Mouse (Mus musculus) hematopoietic stem cell, adult 5-6 weeks (primary cell): ENCODE data around the gene Tiam2. TPM values are rescaled to one million over a fixed set of nuclear protein-coding genes. Genes with fewer than 3 reads are reported as not detected.

Experiments
- ATAC-seq, 2 experiments: fragments of 125-278 bp in 1 of 2; replicated peaks in 1 of 2; 2 replicates each; pipeline ENCODE4 v1.8.0; 2016 to 2017; ENCODE audit warnings: inconsistent platforms in 2 of 2, mild to moderate bottlenecking in 2 of 2, moderate number of reproducible peaks in 2 of 2, low read depth in 1 of 2, moderate TSS enrichment in 1 of 2; ENCODE audit not compliant: low FRiP score in 2 of 2, poor library complexity in 2 of 2, severe bottlenecking in 2 of 2, insufficient read depth in 1 of 2, low TSS enrichment in 1 of 2
- total RNA-seq: library from RNA; stranded (forward); fragments of 172-1452, 232-1000 nt; gene quantifications from 2 replicates; pipeline ENCODE4 v1.2.3, GENCODE M21; 2017

The Tiam2 gene
- total RNA-seq, 1 experiment from 2014 or later, result 3.3 TPM

- no peak for ATAC-seq
Observed at GRCm38 (mm10) chr17:3465861-3466260, 139.5 kb downstream of the Tiam2 start.

- ATAC-seq, result no peak
Observed at GRCm38 (mm10) chr17:3466681-3467080, 140.3 kb downstream of the Tiam2 start.

DNA sequence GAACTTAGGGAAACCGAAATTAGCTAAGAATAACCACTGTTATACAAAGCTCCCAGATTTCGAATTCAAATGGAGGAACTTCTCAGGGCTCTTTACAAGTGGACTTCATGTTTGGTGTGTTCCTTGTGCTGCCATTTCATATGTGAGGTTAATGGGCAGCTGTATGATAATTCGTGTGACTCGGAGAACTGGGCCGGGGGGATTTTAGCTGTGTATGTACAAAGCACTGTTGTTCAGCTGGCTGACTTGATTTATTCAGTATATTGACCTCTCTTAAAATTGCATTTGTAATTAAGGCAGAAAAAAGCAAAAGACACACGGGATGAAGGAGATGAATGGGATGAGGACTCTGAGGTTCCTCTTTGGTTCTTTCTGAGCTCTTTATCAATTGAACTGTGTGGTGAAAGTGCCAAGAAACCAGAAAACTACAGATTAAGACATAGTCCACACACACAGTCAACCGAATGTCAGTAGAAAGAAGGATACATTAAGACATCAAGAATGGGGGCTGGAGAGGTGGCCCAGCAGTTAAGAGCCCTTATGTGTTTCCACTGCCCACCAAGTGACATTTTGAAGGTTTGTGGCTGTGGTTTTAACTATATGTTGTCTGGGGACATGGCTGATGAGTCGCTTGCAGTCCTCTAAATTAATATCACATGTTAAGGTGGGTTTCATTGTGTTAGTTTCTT is 141.4 kb downstream of the Tiam2 start:
- ATAC-seq, result no peak

GRCm38 (mm10) chr17:3472018-3472417 is 145.6 kb downstream of the Tiam2 start:
- ATAC-seq, result no peak

DNA sequence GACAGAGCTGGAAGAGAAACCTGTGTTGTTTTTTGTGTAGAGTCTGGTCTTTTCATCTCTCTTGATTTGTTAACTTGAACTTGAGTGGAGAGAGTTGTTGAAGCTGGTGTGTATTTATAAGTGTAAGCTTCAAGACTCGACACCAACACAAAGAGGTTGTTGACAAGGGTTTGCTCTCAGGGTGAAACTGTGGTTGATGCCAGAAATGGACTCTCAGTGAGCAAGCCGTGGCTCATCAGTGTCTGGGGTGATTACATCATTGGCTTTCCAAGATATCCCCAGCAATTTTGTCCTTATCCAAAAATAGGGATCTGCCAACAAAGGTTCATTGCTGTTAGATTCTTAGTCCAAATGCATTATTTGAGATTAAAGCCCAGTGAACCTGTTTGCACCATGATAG is 150.2 kb downstream of the Tiam2 start:
- no peak for ATAC-seq

DNA sequence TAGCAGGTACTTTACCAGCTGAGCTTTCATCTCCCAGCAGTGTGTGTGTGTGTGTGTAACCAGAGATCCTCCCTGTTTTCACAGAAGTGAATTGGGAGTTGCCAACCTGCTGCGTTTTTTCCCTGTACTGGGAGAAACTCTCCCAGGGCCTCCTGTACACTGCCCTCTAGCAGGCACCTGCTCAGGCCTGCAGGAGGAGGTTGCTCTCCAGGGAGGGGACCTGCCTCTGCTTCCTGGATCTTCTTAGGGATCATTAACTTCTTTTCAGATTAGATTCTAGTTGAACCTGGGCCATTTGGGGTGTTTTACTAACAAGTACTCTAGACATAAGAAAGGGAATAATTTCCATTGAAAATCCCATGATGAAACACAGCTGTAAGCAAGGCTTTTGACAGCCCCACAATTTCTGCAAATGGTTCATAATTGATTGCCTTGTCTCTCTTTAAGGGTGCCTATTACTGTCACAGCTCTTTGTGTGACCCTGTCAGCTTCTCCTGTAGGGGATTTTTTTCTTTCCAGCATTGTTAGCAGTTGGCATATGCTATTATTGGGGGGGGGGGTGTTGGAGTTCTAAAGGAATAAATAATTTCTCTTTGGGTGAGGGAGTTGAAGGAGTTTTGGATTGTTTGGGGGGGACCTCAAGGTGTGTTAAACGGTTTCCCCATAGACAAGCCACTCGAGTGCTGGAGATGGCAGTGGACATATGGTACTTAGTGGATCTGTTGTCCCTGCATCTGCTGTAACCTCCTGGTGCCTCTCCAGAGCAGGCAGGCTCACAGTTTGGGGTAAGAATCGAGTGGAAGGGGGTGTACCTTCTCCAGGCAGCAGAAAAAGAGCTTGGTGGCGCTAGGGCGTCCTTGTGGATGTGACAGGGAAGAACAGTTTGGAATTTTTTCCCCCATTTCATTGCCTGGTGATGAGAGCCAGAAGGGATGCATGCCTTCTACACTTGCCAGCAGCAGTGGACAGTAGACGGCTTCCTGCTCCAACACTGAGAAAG is 155.5 kb downstream of the Tiam2 start:
- no peak for ATAC-seq

GRCm38 (mm10) chr17:3483091-3483490 is 156.7 kb downstream of the Tiam2 start:
- ATAC-seq, result no peak

- no peak for ATAC-seq
Observed at GRCm38 (mm10) chr17:3485851-3486250, 159.5 kb downstream of the Tiam2 start.

DNA sequence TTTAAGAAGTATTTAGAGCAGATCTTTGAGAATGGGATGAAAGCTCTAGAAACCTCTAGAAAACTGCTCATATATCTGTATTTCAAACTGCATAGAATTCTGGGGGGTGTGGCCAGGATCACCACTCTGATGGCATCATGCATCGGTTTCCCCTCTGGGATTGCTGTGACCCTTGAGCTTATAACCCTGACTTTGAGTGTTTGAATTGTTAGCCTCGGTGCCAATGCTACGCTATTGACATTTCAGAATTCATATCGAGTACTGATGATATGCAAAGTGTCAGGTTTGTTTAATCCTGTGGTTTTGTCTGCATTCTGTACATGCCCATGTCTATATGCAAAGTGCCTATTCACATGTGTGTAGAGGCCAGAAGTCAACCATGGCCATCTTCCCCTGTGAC is 160.8 kb downstream of the Tiam2 start:
- no peak for ATAC-seq

- ATAC-seq, result no peak
Observed at GRCm38 (mm10) chr17:3487721-3488601, 161.6 kb downstream of the Tiam2 start.

- ATAC-seq, result peak in 1 of 2 experiments; percentile 29; a peak in 1 of 4 replicates
Observed at GRCm38 (mm10) chr17:3490216-3490895, 164.0 kb downstream of the Tiam2 start.

GRCm38 (mm10) chr17:3491065-3491464 is 164.7 kb downstream of the Tiam2 start:
- peak; percentile 50 to 69 for ATAC-seq

- ATAC-seq, result no peak
Observed at GRCm38 (mm10) chr17:3491667-3492066, 165.3 kb downstream of the Tiam2 start.

GRCm38 (mm10) chr17:3495576-3495975 is 169.2 kb downstream of the Tiam2 start:
- ATAC-seq, result no peak

DNA sequence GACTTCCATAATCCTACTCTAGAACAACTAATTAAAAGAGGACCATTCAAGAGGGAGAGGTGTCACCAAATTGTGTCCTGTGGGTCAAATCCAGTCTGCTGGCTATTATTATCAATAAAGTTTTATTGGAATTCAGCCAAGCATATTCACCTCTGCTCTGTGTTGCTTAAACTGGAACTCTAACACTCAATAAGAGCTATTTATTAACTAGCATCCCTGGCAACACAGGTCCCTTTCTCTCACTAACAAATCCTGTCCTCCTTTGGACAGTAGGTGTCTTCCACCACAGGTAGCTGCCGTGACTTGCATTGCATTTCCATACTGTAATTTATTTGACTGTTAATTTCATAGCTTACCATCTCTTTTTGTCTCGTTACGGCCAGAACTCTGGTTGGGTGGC is 169.7 kb downstream of the Tiam2 start:
- no peak for ATAC-seq

DNA sequence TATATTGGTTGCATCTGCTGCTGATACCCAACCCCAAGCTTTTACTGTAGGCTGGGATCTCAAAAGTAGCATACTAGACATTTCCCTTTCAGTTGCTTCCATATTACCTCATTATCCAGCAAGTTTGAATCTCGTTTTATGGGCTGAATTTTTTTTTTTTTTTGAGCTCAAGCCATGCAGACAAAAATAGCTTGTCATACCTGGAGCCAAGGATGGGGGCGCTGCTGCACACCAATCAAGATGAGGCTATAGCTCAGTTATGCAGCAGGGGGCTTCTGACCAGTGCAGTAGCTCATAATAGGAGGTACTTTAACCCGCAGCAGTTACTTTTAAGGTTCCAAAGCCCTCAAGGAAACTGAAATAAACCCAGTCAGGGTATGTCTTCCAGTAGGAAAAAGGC is 171.7 kb downstream of the Tiam2 start:
- peak; percentile 54 to 72; a peak in 3 of 4 replicates for ATAC-seq

DNA sequence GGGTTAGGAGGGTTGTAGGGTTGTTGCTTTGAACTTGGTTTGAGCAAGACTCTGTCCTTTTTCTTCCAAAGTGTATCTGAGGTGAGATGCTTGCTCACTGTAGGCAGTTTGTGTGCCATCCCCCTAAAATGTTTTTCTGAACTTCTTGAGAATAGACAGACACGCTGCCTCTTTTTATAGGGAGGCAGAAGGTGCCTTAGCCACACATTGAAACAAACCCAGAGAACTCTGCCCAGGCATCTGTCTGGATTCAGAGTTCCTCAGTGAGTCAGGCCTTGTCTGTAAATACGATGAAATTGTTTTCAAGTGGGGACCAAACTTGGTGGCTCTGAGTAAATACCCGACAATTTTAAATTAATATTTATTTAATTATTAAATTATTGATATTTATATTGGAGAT is 172.2 kb downstream of the Tiam2 start:
- ATAC-seq, result no peak
